Comparison of ENCODE assay signal across 7 mouse cellular contexts in genomic region chr1:75387929-75388897, GRCm38 (mm10). TPM values are rescaled to one million over a fixed set of nuclear protein-coding genes. Genes with fewer than 3 reads are reported as not detected.
DNase-seq lines count a peak whose midpoint lies in the region; ATAC-seq lines count a peak whose summit lies in the region.

No protein-coding gene starts in this region.

- no peak overlapping the region for H3K27ac ChIP-seq in forebrain, embryonic 12.5 days
- H3K27ac ChIP-seq in limb, embryonic 13.5 days, result no peak overlapping the region
- no peak overlapping the region for H3K27ac ChIP-seq in stomach, embryonic 16.5 days (ENCODE audit: low read length)

- H3K4me2 ChIP-seq in forebrain, embryonic 12.5 days, result peak overlapping the region; percentile 56
- H3K4me2 ChIP-seq in limb, embryonic 13.5 days (replicated peaks), result peak overlapping the region; percentile 68
- peak overlapping the region; percentile 44 for H3K4me2 ChIP-seq in stomach, embryonic 16.5 days (ENCODE audit: low read depth, low read length)

- H3K27me3 ChIP-seq in megakaryocyte, embryonic 14.5 days (replicated peaks), result peaks cover 95% of the 10 kb centered on the region
- H3K27me3 ChIP-seq in forebrain, embryonic 12.5 days, result peaks cover 84% of the 10 kb centered on the region
- H3K27me3 ChIP-seq in limb, embryonic 13.5 days, result peaks cover 56% of the 10 kb centered on the region
- H3K27me3 ChIP-seq in stomach, embryonic 16.5 days (ENCODE audit: control insufficient read depth, insufficient read depth, low read length), result peaks cover 24% of the 10 kb centered on the region

- H3K36me3 ChIP-seq in megakaryocyte, embryonic 14.5 days (replicated peaks; ENCODE audit: low read length), result no peaks in the 10 kb centered on the region
- no peaks in the 10 kb centered on the region for H3K36me3 ChIP-seq in forebrain, embryonic 12.5 days (replicated peaks)
- peaks cover 17% of the 10 kb centered on the region for H3K36me3 ChIP-seq in limb, embryonic 13.5 days
- no peaks in the 10 kb centered on the region for H3K36me3 ChIP-seq in stomach, embryonic 16.5 days (ENCODE audit: control insufficient read depth, insufficient read depth, low read length)

- H3K4me3 ChIP-seq in megakaryocyte, embryonic 14.5 days (replicated peaks), result peak overlapping the region; percentile 14
- peak overlapping the region; percentile 34 for H3K4me3 ChIP-seq in forebrain, embryonic 12.5 days (replicated peaks)
- H3K4me3 ChIP-seq in limb, embryonic 13.5 days, result peak overlapping the region; percentile 41
- H3K4me3 ChIP-seq in stomach, embryonic 16.5 days (replicated peaks; ENCODE audit: low read length), result peak overlapping the region; percentile 10; the same call in 1 of the 2 replicates

- no peak for DNase-seq in urinary bladder, postnatal 14 days (ENCODE audit: low spot score)
- no peak for DNase-seq in lung, adult 18-20 months

- peaks cover 20% of the 10 kb centered on the region for H3K4me1 ChIP-seq in megakaryocyte, embryonic 14.5 days
- H3K4me1 ChIP-seq in forebrain, embryonic 12.5 days, result peaks cover 41% of the 10 kb centered on the region
- peaks cover 52% of the 10 kb centered on the region for H3K4me1 ChIP-seq in limb, embryonic 13.5 days
- H3K4me1 ChIP-seq in stomach, embryonic 16.5 days (ENCODE audit: control insufficient read depth, insufficient read depth, low read length), result peaks cover 20% of the 10 kb centered on the region

- peak overlapping the region; percentile 33; the same call in 1 of the 2 replicates for H3K9ac ChIP-seq in forebrain, embryonic 12.5 days
- H3K9ac ChIP-seq in limb, embryonic 13.5 days, result peak overlapping the region; percentile 66
- peak overlapping the region; percentile 23; the same call in 1 of the 2 replicates for H3K9ac ChIP-seq in stomach, embryonic 16.5 days (ENCODE audit: low read length)

- H3K9me3 ChIP-seq in megakaryocyte, embryonic 14.5 days, result 0 out of 2 replicates have a peak, but pooled peaks cover 5% of the 10 kb centered on the region
- H3K9me3 ChIP-seq in forebrain, embryonic 12.5 days, result no peaks in the 10 kb centered on the region
- H3K9me3 ChIP-seq in limb, embryonic 13.5 days, result no peaks in the 10 kb centered on the region
- no peaks in the 10 kb centered on the region for H3K9me3 ChIP-seq in stomach, embryonic 16.5 days (replicated peaks; ENCODE audit: control insufficient read depth, low read length)

- 3% methylated on average over 93 of the region's 94 CpGs for WGBS in forebrain, embryonic 12.5 days
- 7% methylated on average over 94 of the region's 94 CpGs for WGBS in limb, embryonic 13.5 days
- 24% methylated on average over 94 of the region's 94 CpGs for WGBS in stomach, embryonic 16.5 days

- ATAC-seq in megakaryocyte, adult 5-6 weeks (ENCODE audit: poor library complexity, severe bottlenecking), result no peak
- ATAC-seq in forebrain, embryonic 12.5 days (ENCODE audit: low FRiP score), result peak; percentile 30; the same call in 1 of the 2 replicates
- ATAC-seq in limb, embryonic 13.5 days (ENCODE audit: low FRiP score, low read depth), result peak; percentile 18; the same call in 1 of the 2 replicates
- no peak for ATAC-seq in stomach, embryonic 16.5 days (ENCODE audit: insufficient read depth, low FRiP score)

RNA-seq across cellular contexts. Expression of gene Speg, which starts 13.1 kb away (rescaled TPM):
- 48.7 TPM in 1 of 2 replicates, not detected in the other for polyA plus RNA-seq in megakaryocyte, embryonic 14.5 days (2012; ENCODE audit: insufficient read depth, low replicate concordance)
- not detected in 2 replicates for total RNA-seq in megakaryocyte, adult 5-6 weeks (2015)
- total RNA-seq in megakaryocyte, adult 5-6 weeks (2017), result 0.11 TPM in 1 of 2 replicates, not detected in the other
- polyA plus RNA-seq in forebrain, embryonic 12.5 days (2016; fragmentation: Nextera tagmentation; extraction: Ambion mirVana), result 10.0 and 11.3 TPM in 2 replicates
- polyA plus RNA-seq in limb, embryonic 13.5 days (2015; fragmentation: Nextera tagmentation; extraction: Ambion mirVana), result 20.7 and 21.3 TPM in 2 replicates
- 41.1 and 41.2 TPM in 2 replicates for polyA plus RNA-seq in stomach, embryonic 16.5 days (2015; fragmentation: Nextera tagmentation; extraction: Ambion mirVana)

RNA-seq across cellular contexts. Expression of gene Des, which starts 28.1 kb away (rescaled TPM):
- polyA plus RNA-seq in megakaryocyte, embryonic 14.5 days (2012; ENCODE audit: insufficient read depth, low replicate concordance), result 0.11 TPM in 1 of 2 replicates, not detected in the other
- not detected in 2 replicates for total RNA-seq in megakaryocyte, adult 5-6 weeks (2015)
- not detected in 2 replicates for total RNA-seq in megakaryocyte, adult 5-6 weeks (2017)
- polyA plus RNA-seq in forebrain, embryonic 12.5 days (2016; fragmentation: Nextera tagmentation; extraction: Ambion mirVana), result 0.74 and 0.78 TPM in 2 replicates
- 52.1 and 56.1 TPM in 2 replicates for polyA plus RNA-seq in limb, embryonic 13.5 days (2015; fragmentation: Nextera tagmentation; extraction: Ambion mirVana)
- 166 and 194 TPM in 2 replicates for polyA plus RNA-seq in stomach, embryonic 16.5 days (2015; fragmentation: Nextera tagmentation; extraction: Ambion mirVana)

RNA-seq across cellular contexts. Expression of gene Gmppa, which starts 47.5 kb away (rescaled TPM):
- 234 and 693 TPM in 2 replicates for polyA plus RNA-seq in megakaryocyte, embryonic 14.5 days (2012; ENCODE audit: insufficient read depth, low replicate concordance)
- total RNA-seq in megakaryocyte, adult 5-6 weeks (2015), result 71.8 and 79.4 TPM in 2 replicates
- 56.5 and 58.9 TPM in 2 replicates for total RNA-seq in megakaryocyte, adult 5-6 weeks (2017)
- 54.8 and 55.8 TPM in 2 replicates for polyA plus RNA-seq in forebrain, embryonic 12.5 days (2016; fragmentation: Nextera tagmentation; extraction: Ambion mirVana)
- polyA plus RNA-seq in limb, embryonic 13.5 days (2015; fragmentation: Nextera tagmentation; extraction: Ambion mirVana), result 70.1 and 71.8 TPM in 2 replicates
- polyA plus RNA-seq in stomach, embryonic 16.5 days (2015; fragmentation: Nextera tagmentation; extraction: Ambion mirVana), result 104 and 127 TPM in 2 replicates

Comparison
In these comparisons a context has a peak if more than half of its experiments do, and no peak if none do; other contexts are left out.
1. ATAC-seq: peak in forebrain, embryonic 12.5 days (single experiment) and limb, embryonic 13.5 days (single experiment); none in megakaryocyte, adult 5-6 weeks (single experiment) and stomach, embryonic 16.5 days (single experiment).
2. RNA of gene Des, which starts 28.1 kb away (polyA plus RNA-seq): 166 to 194 TPM in stomach, embryonic 16.5 days and 52.1 to 56.1 TPM in limb, embryonic 13.5 days; 0.74 to 0.78 TPM in forebrain, embryonic 12.5 days and 0.11 TPM in megakaryocyte, embryonic 14.5 days; every median in the first group is over 10 times any median in the second.
3. Peak in every context shown above with its lines, with median percentiles within 50 percentile points of each other: H3K4me3 ChIP-seq, H3K4me2 ChIP-seq and H3K9ac ChIP-seq.